Mouse (Mus musculus) CH12.LX (cell line): ENCODE results near the gene Gramd1a. TPM values are rescaled to one million over a fixed set of nuclear protein-coding genes. Genes with fewer than 3 reads are reported as not detected.

ENCODE experiments used
- DNase-seq: peaks from one replicate; pipeline ENCODE4 v3.0.0-alpha.2; 2013; ENCODE audit errors: extremely low read depth
- H3K27ac ChIP-seq: 2 replicates; pipeline ENCODE4 v1.5.1; 2012; ENCODE audit warnings: low read depth, mild to moderate bottlenecking, control low read depth, moderate library complexity; ENCODE audit not compliant: insufficient read depth
- H3K27me3 ChIP-seq: replicated peaks from 2 replicates; pipeline ENCODE3; 2012; ENCODE audit warnings: inconsistent platforms
- H3K36me3 ChIP-seq, 2 experiments: replicated peaks in 1 of 2; 2 replicates each; pipeline versions ENCODE3 to v1.6.1; 2012; ENCODE audit warnings: inconsistent platforms in 1 of 2, low read length in 1 of 2, mild to moderate bottlenecking in 1 of 2, mixed read lengths in 1 of 2, moderate library complexity in 1 of 2; ENCODE audit not compliant: control insufficient read depth in 1 of 2, insufficient read depth in 1 of 2
- H3K4me1 ChIP-seq, 2 experiments: 2 replicates each; pipeline ENCODE4 v1.6.1; 2012; ENCODE audit warnings: inconsistent platforms in 1 of 2, moderate library complexity in 1 of 2; ENCODE audit not compliant: insufficient read depth in 2 of 2, control insufficient read depth in 1 of 2
- H3K4me2 ChIP-seq: 2 replicates; pipeline ENCODE4 v1.6.1; 2012; ENCODE audit warnings: low read depth, mild to moderate bottlenecking, control low read depth; ENCODE audit not compliant: poor library complexity, insufficient read depth, severe bottlenecking
- H3K4me3 ChIP-seq, 3 experiments: fragments of 150-350 bp in 1 of 3; sonication (generic) in 1 of 3; replicated peaks in 1 of 3; 2 replicates each; pipeline versions ENCODE3 to v1.5.1; 2011 to 2012; ENCODE audit warnings: low read depth in 2 of 3, low read length in 2 of 3, mild to moderate bottlenecking in 2 of 3, moderate library complexity in 2 of 3, control low read depth in 1 of 3, improper control_type of control experiment in 1 of 3, inconsistent platforms in 1 of 3, mixed read lengths in 1 of 3; ENCODE audit not compliant: poor library complexity in 1 of 3
- H3K79me2 ChIP-seq: replicated peaks from 2 replicates; pipeline ENCODE4 v1.6.1; 2012; ENCODE audit warnings: mild to moderate bottlenecking, moderate library complexity; ENCODE audit not compliant: control insufficient read depth, poor library complexity, insufficient read depth, severe bottlenecking; ENCODE audit errors: extremely low read depth
- H3K9ac ChIP-seq: 2 replicates; pipeline ENCODE4 v1.6.1; 2012; ENCODE audit warnings: low read depth, mild to moderate bottlenecking, control low read depth, moderate library complexity; ENCODE audit not compliant: insufficient read depth
- H3K9me3 ChIP-seq: replicated peaks from 2 replicates; pipeline ENCODE3; 2012; ENCODE audit warnings: low read length, inconsistent platforms, mixed read lengths
- CTCF ChIP-seq, 2 experiments: IDR thresholded peaks in 1 of 2; conservative IDR thresholded peaks in 1 of 2; 2 replicates each; pipeline ENCODE4 v1.5.1; 2011 to 2012; ENCODE audit warnings: low read depth in 2 of 2, low read length in 2 of 2, improper control_type of control experiment in 1 of 2, inconsistent platforms in 1 of 2, mild to moderate bottlenecking in 1 of 2, moderate library complexity in 1 of 2
- EP300 ChIP-seq: IDR thresholded peaks from 2 replicates; pipeline ENCODE4 v1.6.1; 2011; ENCODE audit warnings: low read length, improper control_type of control experiment
- GABPA ChIP-seq: IDR thresholded peaks from 2 replicates; pipeline ENCODE4 v1.6.1; 2012; ENCODE audit warnings: low read depth, low read length, improper control_type of control experiment, inconsistent platforms; ENCODE audit not compliant: insufficient replicate concordance
- IRF4 ChIP-seq: IDR thresholded peaks from 2 replicates; pipeline ENCODE4 v1.6.1; 2014; ENCODE audit warnings: low read depth, mild to moderate bottlenecking, inconsistent platforms, low read length, improper control_type of control experiment
- MAX ChIP-seq: IDR thresholded peaks from 2 replicates; pipeline ENCODE4 v1.6.1; 2011; ENCODE audit warnings: low read length, improper control_type of control experiment
- RAD21 ChIP-seq: IDR thresholded peaks from 2 replicates; pipeline ENCODE4 v1.6.1; 2011; ENCODE audit warnings: low read depth, mild to moderate bottlenecking, low read length, improper control_type of control experiment, moderate library complexity
- RCOR1 ChIP-seq: conservative IDR thresholded peaks from 2 replicates; pipeline ENCODE4 v1.6.1; 2012; ENCODE audit warnings: low read depth, mild to moderate bottlenecking, inconsistent platforms, low read length, improper control_type of control experiment
- SMC3 ChIP-seq: IDR thresholded peaks from 2 replicates; pipeline ENCODE4 v1.6.1; 2011; ENCODE audit warnings: low read depth, low read length, improper control_type of control experiment
- TBP ChIP-seq: conservative IDR thresholded peaks from 2 replicates; pipeline ENCODE4 v1.6.1; 2011; ENCODE audit warnings: low read depth, low read length, improper control_type of control experiment
- TCF12 ChIP-seq: IDR thresholded peaks from 2 replicates; pipeline ENCODE4 v1.6.1; 2014; ENCODE audit warnings: low read depth, mild to moderate bottlenecking, inconsistent platforms, low read length, improper control_type of control experiment
- USF1 ChIP-seq: IDR thresholded peaks from 2 replicates; pipeline ENCODE4 v1.6.1; 2014; ENCODE audit warnings: low read depth, mild to moderate bottlenecking, inconsistent platforms, low read length, improper control_type of control experiment
- USF2 ChIP-seq: conservative IDR thresholded peaks from 2 replicates; pipeline ENCODE4 v1.6.1; 2011; ENCODE audit warnings: low read depth, low read length, improper control_type of control experiment
- dilution Hi-C: fragments of 300-500 bp; cut with MboI; formaldehyde crosslinking; loops from 2 replicates; pipeline ENCODE4 v1.14.3; 2020; ENCODE audit warnings: low sequenced_read_pairs; ENCODE audit not compliant: extremely low pct_unique_long_range_greater_than_20kb, extremely low pct_ligation_motif_present
- in situ Hi-C: fragments of 300-500 bp; cut with MboI; formaldehyde crosslinking; loops from 3 replicates; pipeline ENCODE4 v1.14.3; 2019; ENCODE audit warnings: low sequenced_read_pairs, low pct_ligation_motif_present, low pct_unique_long_range_greater_than_20kb, mixed read lengths
- polyA plus RNA-seq: library from polyadenylated mRNA; unstranded; fragments of >175 nt; gene quantifications from 2 replicates; pipeline ENCODE4 v1.2.1, GENCODE M21; 2012; ENCODE audit warnings: low read depth; ENCODE audit not compliant: insufficient read length
- total RNA-seq, 2 experiments: library from RNA; depleted of rRNA; stranded (reverse); fragments of 300-350 nt in 1 of 2; fragments of >200 nt in 1 of 2; gene quantifications; 2 replicates each; pipeline ENCODE4 v1.2.3; 2012 to 2014

Gene Gramd1a
- total and polyA plus RNA-seq, 3 experiments, result 49.5 to 90.7 (median 86.0) TPM

DNA sequence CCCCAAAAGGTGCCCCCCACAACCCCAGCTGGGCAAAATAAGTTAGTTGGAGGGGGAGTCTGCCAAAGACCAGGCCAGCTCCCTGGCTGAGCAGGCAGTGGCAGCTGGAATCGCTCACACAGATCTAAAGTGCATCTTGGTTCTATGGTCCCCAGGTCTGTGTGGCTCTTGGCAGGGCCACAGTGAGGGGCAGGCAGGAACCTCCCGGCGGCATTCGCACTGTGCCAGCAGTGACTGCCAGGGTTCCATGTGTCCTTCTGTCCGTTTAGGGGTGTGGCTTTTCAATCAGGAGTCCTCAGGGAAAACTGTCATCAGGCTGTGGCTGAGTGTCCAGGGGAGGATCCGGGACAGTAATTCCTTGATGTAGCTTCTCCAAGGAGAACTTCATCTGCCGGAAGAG, 25.5 kb downstream of the Gramd1a start:
- H3K36me3 ChIP-seq, result peaks cover 70 to 80% of the 10 kb centered on the region in 2 experiments
- H3K4me2 ChIP-seq, result no peak overlapping the region
- DNase-seq, result no peak
- no peak overlapping the region for H3K9ac ChIP-seq
- H3K9me3 ChIP-seq, result peaks cover 6% of the 10 kb centered on the region
- no peak overlapping the region for H3K4me3 ChIP-seq
- dilution Hi-C loops (no loop called here), in situ Hi-C loops (no loop called here)
- no peak overlapping the region for H3K27ac ChIP-seq
- H3K27me3 ChIP-seq, result no peaks in the 10 kb centered on the region
- TF ChIP-seq RAD21 (no peak), USF1 (no peak), USF2 (no peak), CTCF (conservative IDR thresholded peaks at IDR 0.05 in 1 of 2, IDR thresholded peaks at IDR 0.05 in 1 of 2; ENCODE audit: low read depth in 2 of 2, low read length in 2 of 2) (no peak)
- H3K4me1 ChIP-seq, result peaks cover 0 to 13% of the 10 kb centered on the region in 2 experiments; a peak in 3 of 4 replicates
- no peaks in the 10 kb centered on the region for H3K79me2 ChIP-seq

DNA sequence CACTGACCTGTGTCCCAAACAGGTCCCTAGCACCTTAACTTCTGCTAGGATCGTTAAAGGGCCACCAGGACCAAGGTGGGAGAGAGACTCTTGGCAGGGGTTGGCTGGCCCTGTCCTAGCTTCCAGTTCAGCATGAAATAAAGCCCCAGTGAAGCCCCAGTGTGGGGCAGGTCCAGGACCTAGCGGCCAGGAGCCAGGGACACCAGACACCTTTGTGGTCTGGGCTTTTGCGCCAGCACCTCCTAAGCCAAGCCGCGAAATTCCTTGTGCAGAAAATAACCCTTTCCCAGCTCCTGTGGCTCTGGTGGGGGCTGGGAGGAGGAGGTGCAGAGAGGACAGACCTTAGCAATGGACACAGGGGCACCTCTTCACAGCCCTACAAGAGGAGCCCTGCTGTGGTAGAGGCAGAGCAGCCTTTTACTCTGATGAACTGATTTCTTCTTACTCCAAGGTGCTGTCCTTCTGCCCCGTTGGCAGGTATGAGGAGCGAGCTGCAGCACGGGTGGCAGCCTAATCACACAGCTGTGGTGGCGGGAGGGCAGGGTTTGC, 27.5 kb downstream of the Gramd1a start:
- Histone ChIP-seq H3K4me2 (no peak overlapping the region), H3K9me3 (peaks cover 6% of the 10 kb centered on the region), H3K4me3 (no peak overlapping the region), H3K36me3 (peaks cover 50 to 61% of the 10 kb centered on the region in 2 experiments), H3K79me2 (no peaks in the 10 kb centered on the region), H3K4me1 (peaks cover 0 to 21% of the 10 kb centered on the region in 2 experiments; a peak in 3 of 4 replicates), H3K27ac (no peak overlapping the region), H3K9ac (no peak overlapping the region), H3K27me3 (no peaks in the 10 kb centered on the region)
- in situ Hi-C loops, result no loop called here
- TF ChIP-seq TBP (no peak), SMC3 (no peak), TCF12 (no peak), EP300 (no peak), MAX (no peak), RCOR1 (no peak), IRF4 (no peak), USF2 (no peak), RAD21 (no peak), GABPA (no peak)
- dilution Hi-C loops, result no loop called here
- no peak for DNase-seq
